Mouse (Mus musculus): ENCODE data around the gene Sorcs2.
A peak's percentile ranks its signal among the peaks of the same experiment; 100 is the strongest.

Sorcs2 gene

DNA sequence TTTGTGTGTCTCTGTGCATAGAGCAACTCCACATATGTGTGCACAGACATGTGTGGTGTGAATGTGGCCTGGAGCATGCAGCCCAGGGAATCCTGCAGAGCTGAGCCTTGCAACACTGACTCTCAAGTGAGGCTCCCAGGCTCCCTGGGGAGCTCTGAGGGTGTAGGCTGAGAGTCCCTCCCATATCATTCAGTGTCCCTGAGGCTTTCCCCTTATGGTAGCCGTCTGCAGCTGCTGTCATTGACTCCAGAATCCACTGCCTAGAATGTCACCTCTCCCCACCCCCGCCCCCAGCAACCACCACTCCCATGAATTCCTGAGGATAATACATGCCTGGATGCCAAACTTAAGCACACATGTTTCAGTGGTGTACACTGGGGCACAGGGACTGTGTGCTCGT is 269.4 kb downstream of the Sorcs2 start:
- no peak for DNase-seq (ENCODE audit: low spot score)

DNA sequence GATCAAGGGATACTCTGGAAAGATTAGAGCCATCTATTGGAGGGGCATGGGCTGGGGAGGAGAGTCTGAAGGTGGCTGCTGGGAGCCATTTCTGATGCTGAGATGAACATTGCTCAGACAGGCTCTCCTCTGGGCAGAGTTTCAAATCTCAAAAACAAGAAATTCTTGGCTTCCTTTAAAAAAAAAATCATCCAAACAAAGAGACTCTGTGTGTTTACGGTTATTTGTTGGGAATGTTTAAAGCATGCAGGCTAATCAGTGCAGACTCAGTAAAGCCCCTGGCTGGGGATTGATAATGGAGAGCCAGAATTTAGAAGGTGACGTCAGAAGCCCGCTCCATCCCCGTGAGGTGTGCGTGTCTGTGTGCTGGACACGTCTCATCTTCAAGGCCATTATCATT is 272.9 kb downstream of the Sorcs2 start:
- DNase-seq (ENCODE audit: low spot score): no peak

DNA sequence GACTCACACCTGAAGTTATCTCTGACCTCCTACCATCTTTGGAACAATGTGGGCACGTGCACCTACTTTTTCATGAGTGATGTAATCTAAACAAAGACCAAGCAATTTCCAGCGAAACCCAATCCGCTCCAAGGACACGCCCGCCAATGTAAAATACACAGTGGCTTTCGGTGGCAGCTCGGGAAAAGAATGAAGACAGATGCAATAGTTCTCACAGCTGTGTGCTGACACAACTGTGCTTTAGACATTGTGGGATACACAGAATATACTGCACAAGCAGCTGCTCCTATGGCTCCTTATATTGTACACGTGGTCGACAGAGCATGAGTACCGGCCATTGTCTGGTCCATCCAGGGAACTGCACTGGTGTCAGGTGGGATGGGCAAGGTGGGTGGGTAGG is 275.0 kb downstream of the Sorcs2 start:
- no peak for DNase-seq (ENCODE audit: low spot score)

DNA sequence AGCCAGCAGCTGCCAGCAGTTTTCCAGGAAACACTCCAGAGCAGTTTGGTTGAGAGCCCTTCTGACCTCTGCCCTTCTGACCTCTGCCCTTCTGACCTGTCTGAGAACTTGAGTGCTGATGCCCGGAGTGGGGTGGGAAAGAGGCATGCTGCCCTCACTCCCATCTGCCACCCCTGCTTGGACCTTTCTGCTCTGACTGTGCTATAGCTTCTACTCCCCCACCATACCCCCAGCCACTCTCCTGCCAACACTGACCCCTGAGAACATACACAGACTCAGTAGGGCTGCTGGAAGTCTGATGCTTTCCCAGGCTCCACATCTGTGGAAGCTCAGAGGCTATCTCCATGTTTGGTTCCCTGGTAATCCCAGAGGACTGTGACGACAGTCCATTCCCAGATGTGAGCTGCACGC is 277.0 kb downstream of the Sorcs2 start:
- peak; percentile 81 for DNase-seq (ENCODE audit: low spot score)

DNA sequence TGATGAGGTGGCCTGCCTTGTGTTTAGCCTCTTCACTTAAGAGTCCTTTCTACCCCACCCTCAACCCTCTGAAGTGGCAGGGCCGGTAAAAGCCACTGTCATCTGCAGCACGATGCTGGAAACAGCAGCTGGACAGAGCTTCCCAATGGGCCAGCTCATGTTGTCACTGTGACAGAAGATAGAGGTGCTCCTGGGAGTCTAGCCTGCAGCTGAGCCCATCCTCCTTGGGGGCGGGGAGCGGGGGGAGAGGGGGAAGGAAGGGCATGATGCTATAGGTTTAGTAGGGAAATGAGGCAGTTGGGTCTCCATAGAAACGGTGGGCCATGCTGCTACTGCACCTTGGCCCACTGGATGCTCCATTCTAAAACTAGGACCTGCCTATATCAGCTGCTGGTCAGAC is 279.9 kb downstream of the Sorcs2 start:
- DNase-seq (ENCODE audit: low spot score): no peak

DNA sequence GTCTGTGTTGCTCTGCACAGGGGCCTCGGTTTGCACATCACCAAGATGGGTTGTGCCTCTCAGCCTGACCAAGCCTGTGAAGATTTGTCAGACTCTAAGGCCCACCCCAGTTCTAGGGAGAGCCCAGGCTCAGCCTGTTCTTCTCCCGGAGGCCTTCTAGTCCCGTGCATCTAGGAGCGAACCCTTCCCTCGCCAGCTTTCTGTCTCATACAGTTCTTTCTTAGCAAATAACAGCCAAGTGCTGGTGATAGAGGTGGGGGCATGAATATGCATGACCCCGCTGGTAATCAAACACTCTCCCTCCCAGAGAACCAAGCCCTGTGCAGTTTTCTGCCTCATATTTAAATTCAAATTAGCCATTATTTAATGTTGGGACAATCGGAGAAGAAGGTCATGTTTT is 282.4 kb downstream of the Sorcs2 start:
- DNase-seq (ENCODE audit: low spot score): no peak

DNA sequence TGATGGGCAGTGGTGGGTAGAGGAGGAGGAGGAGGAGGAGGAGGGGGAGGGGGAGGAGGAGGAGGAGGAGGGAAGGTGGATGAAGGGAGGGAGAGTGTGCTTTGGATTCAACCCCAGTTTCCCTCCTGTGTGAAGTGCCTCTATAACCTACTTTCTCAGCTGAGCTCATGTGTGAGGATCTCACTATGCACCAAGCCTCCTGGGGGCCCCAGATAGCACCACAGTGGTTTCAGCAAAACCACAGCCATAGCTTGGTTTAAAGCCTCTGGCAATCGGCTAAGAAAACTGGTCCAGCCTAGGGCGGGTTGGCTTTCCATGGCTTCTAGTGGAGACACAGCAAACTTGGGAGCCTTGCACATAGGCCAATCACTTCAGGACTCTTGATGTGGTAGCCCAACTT is 284.2 kb downstream of the Sorcs2 start:
- no peak for DNase-seq (ENCODE audit: low spot score)

DNA sequence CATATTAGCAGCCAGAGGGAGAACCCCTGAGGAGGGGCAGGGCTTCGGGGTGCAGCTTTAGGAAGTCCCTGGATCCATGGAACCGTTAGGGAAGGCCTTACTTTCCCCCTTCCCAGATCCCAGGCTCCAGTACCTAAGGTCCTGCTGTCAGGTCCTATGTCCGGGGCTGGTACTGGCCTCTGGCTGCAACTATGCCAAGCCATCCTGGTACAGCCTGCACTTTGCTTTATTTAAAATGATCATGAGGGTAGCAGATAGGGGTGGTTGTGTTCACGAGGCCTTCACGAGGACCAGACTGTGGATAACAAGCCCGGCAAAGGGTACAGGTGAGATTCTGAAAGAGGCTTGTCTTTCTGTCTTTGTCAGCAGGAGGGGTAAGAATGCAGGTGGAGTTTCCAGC is 285.2 kb downstream of the Sorcs2 start:
- DNase-seq (ENCODE audit: low spot score): no peak

DNA sequence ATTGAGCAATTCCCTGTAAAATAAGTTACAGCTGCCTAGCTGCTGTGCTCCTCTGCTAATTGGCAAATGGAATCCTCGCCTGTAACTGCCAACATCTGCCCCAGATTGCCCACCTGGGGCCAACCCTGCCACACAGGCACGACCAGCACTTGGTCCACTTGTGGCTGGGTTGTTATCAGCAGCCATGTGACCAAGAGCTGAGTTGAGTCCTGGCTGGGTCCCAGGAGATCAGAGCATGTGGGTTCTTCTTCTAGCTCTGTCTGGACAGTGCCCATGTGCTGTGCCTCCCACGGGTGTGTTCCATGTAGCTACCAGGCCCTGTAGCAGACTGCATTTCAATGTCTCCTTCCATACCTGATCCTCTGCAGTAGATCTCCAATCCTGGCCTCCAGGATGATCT is 286.4 kb downstream of the Sorcs2 start:
- no peak for DNase-seq (ENCODE audit: low spot score)

DNA sequence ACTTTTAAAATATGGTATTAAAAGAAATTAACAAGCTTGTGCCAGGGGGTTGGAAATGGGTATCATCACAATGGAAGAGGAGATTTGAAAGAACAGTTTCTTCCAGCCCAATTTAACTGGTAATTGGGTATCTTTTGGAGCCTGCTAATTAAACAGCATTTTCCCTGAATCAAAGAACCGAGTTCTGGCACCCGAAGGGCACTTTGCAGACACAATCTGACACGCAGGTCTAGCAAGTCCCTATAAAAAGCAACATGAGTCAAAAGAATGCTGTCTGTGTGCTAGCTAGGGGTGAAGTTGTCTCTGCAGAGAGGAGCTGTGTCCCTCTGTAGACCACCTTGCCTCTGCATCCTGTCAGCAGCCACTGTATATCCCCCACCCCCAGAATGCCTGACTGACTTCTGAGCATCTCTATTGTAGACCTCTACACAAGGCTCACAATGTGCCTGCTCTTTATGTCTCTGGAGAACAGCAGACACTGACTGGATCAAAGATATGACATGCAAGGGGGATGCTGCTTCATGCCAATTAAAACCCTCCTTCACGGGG is 289.5 kb downstream of the Sorcs2 start:
- no peak for DNase-seq (ENCODE audit: low spot score)

DNA sequence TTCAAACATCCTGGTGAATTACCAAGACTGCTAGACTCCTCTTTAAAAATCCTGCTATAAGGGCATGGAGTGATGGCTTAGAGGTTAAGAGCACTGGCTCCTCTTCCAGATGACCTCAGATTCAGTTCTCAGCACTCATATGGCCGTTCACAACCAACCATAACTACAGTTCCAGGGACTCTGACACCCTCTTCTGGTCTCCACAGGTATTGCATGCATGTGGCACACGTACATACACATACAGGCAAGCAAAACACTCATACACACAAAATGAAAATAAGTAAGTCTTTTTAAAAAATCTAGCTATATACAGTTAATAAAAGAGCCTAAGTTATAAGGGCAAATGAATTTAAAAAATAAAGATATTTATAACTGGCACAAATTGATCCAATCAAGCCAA is 294.5 kb downstream of the Sorcs2 start:
- DNase-seq (ENCODE audit: low spot score): no peak

DNA sequence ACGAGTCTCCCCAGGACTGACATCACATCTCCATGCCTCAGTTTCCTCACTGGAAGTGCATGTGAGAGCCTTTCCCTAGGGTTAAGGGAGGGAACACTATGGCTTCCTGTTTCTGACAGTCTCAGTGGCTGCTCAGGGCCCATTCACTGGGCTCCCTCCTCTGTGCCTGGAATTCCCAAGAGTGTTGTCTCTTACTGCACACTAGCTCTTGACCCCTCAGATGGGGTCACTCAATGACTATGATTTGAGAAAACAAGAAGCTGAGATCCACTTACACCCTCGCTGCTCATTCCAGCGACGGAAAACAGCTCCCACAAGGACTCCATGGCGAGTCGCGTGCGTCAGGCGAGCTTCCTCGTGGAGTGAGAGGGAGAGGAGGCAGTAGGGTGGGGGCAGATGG is 296.8 kb downstream of the Sorcs2 start:
- DNase-seq (ENCODE audit: low spot score): no peak

DNA sequence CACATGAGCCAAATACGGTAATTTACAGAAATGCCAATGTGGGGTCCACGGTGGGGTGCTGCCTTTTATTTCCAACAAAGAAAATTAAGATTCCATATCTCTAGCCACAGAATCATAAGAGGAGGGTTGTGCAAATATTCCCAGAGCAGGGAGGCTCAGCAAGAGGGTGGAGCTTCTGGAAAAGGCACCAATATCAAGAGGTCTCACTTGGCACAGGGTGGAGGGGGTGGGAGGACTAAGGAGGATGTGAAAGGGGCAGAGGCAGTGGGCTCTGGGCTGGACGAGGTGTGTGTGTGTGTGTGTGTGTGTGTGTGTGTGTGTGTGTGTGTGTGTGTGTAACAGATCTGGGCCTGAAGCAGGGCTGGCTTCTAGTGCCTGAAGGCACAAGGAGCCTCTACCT is 297.5 kb downstream of the Sorcs2 start:
- DNase-seq (ENCODE audit: low spot score): no peak

DNA sequence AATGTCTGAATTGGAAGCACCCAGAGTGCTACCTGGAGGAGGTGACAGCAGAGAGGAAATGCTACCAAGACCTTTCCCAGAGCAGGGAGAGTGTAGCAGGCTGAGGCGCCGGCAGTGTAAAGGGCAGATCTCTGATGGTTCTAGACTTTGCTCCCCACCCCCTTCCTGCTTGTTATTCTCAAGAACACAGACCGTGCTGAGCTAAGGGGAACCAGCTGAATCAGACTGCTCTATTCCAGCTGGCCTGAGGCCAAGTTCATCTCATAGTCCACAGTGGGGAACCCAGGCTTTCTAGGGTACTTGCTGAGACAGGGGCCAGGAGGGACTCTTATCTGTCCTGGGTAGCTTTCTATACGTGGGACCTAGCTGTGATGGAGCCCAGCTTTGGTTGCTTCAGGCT is 298.3 kb downstream of the Sorcs2 start:
- no peak for DNase-seq (ENCODE audit: low spot score)

DNA sequence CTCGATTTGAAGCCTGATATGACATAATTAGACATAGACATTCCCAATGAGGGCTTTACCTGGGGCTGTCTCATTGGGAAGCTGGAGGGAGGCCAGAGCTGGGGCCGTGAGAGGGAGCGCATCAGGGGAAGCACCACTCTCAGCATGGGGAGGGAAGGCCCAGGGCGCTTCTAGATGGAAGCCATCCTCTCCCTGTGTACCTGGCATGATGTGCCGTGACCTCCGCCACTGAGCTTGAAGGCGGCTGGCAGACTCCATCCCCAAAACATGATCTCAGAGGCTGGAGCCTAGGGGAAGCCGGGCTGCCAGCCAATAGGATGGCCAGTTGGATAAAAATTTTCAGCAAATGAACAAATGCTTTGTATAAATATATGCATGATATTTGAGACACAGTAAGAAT is 301.9 kb downstream of the Sorcs2 start:
- DNase-seq (ENCODE audit: low spot score): no peak

DNA sequence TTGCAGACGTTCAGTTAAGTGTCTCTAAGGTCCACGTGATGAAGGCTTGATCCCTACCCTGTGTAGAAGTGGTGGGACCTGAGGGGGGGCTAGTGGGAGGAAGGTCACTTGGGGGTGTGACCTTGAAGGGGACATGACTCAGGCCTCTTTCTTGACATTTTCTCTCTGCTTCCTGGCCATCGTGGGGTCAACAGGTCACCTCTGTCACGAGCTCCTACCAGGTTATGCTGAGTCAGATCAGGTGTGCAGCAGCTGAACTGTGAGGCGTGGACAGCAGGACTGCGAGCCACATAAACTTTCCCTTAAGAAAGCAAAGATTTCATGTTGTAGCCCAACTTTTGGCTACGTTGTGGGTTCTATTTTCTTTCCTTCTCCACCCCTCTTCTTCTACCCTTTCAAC is 307.9 kb downstream of the Sorcs2 start:
- DNase-seq (ENCODE audit: low spot score): no peak

DNA sequence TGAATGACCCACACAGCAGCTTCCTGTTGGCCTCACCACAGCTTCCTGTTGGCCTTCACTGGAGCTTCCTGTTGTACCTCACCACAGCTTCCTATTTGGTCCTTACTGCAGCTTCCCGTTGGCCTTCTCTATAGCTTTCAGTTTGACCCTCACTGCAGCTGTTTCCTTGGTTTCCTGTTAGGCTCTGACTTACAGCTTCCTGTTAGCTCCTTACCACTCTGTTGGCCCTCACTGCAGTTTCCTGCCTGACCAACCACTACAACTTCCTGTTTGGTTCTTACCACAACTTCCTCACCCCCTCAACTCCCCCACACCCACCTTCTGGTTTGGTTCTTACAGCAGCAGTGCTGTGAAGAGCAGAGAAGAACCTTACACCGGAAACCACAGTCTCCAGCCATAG is 308.7 kb downstream of the Sorcs2 start:
- DNase-seq (ENCODE audit: low spot score): no peak

DNA sequence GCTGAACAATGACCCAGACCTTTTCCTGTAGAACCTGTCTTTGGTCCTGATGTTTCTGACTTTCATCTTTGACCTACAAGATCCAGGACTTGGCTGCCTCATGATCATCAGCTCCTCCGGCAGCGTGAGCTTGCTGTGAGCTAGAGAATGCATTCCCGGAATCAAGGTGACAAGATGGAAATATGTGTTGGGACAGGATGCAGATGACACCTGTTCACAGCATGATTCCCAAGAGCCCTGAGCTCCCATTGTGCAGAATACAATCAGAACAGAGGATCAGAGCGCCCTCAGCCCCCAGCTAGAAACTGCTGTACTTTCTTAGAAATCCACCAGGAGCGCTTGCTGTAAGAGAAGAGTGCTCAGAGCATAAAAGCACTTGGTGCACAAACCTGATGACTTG is 311.0 kb downstream of the Sorcs2 start:
- DNase-seq (ENCODE audit: low spot score): no peak

DNA sequence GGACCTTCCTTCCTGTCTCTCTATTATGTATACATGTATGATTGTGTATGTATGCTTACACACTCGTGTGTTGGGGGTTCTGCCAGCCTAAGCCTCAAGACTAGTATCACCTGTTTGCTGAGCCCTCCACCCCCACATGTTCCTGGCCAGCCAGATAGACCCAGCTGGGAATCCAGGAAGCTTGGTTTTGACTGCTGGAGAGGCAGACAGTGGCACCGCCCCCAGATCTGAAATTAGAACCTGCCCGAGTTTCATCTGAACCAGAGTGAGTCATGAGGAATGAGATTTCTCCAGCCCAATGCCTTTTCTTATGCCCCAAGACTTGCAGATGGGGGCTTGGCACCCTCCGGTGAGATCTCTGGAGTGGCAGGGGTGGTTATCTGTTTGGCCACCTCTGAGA is 312.3 kb downstream of the Sorcs2 start:
- no peak for DNase-seq (ENCODE audit: low spot score)

DNA sequence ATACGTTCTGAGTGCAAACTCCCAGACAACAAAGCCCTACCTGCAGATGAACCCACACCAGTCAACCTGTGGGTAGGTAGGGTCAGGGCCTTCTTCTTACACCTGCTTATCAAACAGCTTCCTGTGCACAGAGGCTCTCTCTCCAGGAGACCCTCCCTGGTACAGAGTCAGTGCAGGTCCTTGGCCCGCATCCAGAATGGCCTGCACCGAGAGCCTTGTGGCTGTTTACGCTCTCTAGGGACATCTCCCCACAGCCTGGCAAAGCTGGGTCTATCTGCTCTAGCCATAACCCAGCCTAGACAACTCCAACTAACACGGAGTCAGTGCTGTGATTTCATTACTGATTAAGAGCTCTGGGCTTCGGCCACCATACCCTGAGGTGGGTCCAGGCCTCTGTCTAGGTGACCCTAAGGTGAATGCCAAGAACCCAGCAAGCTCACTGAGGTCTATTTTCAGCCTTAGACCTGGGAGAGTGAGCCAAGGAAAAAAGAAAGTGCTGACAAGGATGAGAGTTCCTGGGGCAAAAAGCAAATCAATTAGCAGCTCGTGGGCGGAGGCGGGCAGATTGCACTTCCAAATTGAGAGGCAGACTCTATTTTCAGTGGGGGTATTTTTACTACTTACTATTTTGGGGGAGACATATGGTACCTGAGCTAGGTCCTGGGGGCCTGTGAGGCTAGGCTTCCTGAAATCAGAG is 313.9 kb downstream of the Sorcs2 start:
- DNase-seq (ENCODE audit: low spot score): no peak

DNA sequence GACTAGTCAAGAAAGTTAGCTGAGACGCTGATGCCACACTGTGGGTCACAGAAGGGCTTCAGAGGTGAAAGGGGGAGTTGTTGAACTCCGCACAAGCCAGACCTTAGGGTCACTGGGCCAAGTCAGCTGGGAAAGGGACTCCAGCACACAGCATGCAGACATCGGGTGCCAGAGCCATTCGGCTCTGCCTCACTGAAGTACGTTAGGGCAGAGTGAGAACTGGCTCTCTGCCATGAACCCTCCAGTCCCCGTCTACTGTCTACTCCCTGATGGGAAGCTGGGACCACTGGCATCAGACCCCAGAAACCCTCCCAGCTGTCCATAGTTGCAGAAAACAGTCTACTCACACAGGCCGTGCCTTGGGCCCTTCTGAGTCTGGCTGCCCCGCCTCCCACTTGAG is 316.9 kb downstream of the Sorcs2 start:
- DNase-seq (ENCODE audit: low spot score): no peak

DNA sequence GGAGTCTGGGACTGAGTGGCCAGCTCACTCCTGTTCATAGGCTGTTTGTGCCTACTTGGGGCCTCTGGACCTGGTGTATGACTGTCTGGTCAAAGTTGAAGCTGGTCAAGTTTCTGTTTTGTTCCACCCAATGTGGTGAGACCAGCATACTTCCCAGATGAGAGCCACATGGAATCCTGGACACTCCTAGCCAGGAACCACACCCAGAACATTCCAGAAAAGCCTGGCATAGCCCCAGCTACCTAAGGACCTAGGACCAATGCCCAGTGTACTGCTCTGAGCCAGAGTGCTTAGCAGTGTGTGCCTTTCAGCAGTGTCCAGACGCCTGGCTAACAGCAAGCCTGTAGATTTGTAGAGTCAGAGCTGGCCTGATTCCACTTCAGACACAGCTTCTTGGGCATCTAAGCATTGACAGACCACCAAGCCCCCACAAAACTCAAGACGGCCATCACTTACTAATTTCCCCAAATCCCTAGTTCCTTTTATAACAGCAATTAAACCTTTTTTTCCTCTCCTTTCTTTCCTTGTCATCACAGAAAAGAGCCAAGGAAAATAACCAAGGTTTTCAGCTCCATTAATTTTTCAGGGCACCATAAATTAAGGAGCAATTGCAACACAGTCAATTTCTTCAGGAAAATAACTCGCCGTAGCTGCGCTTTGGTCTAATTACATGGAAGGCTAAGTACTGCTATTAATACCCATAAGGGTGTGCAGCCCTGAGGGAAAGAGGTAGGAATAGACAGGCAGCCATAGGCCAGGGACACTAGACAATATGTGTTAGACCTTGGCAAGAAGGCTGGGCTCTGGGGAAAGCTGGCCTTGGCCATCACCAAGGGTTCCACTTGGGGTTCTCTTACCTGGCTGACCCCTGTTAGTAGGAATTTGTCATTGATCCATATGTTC is 322.5 kb downstream of the Sorcs2 start:
- DNase-seq (ENCODE audit: low spot score): no peak
